ENCODE assay signal across 9 mouse cellular contexts in the genomic region with DNA sequence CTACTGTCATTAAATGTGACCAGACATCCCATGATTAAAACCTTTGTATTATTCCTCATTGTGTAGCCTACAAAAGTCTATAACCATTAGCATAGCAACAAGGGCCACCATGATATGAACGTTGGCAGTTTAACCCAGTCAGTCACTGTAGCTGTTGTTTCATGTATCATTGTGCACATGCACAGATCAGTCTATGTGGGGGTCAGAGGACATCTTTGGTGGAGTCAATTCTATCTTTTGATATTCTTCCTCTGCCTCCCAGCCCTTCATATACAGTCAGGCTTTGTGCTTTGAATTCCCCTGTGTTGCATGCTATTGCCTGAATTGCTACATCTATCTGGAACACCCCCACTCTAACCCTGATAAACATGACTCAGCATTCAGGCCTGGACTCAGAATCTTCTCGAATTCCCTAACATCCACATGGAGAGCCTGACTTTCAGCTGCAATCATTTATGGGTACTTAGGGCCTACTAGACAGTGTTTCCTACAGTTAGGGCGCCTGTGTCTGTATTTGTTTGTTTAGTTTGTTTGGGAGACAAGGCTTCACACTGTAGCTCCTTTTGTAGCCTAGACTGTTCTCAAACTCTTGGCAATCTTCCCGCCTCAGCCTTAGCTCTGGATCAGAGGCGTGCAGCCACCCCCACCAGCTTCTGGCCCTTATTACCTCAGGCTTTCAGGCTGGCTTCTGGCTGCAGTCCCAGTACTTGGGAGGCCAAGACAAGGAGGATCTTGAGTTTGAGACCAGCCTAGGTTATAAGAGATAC. TPM values are rescaled to one million over a fixed set of nuclear protein-coding genes. Genes with fewer than 3 reads are reported as not detected.
A peak's percentile ranks its signal among the peaks of the same experiment; 100 is the strongest.
DNase-seq lines count a peak whose midpoint lies in the region; ATAC-seq and TF ChIP-seq lines count a peak whose summit lies in the region.
"Had no signal": no experiment of that assay in that cellular context is flagged by ENCODE, and none has a peak within 500 bp of the region (broad histone marks: within the 10 kb centered on the region; RNA-seq: fewer than 3 reads in every experiment).

No protein-coding gene starts in this region.

- DNase-seq in adrenal gland, adult (ENCODE audit: inconsistent age in 2 of 2, low spot score in 1 of 2) = peak; percentile 62 to 88
- no peak for DNase-seq in adrenal gland, postnatal 4 days (ENCODE audit: low spot score in 2 of 2)
- peak; percentile 71 to 76 for DNase-seq in lung, adult 18-20 months
- DNase-seq in lung, adult 2 months = no peak
- DNase-seq in left cerebral cortex, postnatal 10 days (ENCODE audit: extremely low spot score in 1 of 2, low spot score in 2 of 2) = peak; percentile 64 to 84
- DNase-seq in stomach, postnatal 0 days (ENCODE audit: low spot score) = no peak
- DNase-seq in B cell, adult 2 months = no peak

- TF ChIP-seq CTCF in lung, adult 2 months (IDR thresholded peaks at IDR 0.05; ENCODE audit: insufficient read depth, low read length) = no peak
- TF ChIP-seq CTCF in stomach, postnatal 0 days (IDR thresholded peaks at IDR 0.05; ENCODE audit: low read depth) = no peak

- no peaks in the 10 kb centered on the region for H3K9me3 ChIP-seq in stomach, postnatal 0 days (ENCODE audit: control insufficient read depth, low read length)

- intact Hi-C loops in left cerebral cortex, postnatal 10 days (cut with DNase I) = no loop called here

- peak overlapping the region; percentile 53 for H3K27ac ChIP-seq in stomach, postnatal 0 days (replicated peaks)

- no peak overlapping the region for H3K4me3 ChIP-seq in lung, adult 2 months (replicated peaks; ENCODE audit: extremely low read depth, low read depth, low read length)
- H3K4me3 ChIP-seq in stomach, postnatal 0 days (ENCODE audit: low read depth, low read length) = no peak overlapping the region

- TF ChIP-seq POLR2A in lung, adult 2 months (IDR thresholded peaks at IDR 0.05; ENCODE audit: borderline replicate concordance, extremely low read depth, low read depth, low read length) = no peak

- H3K4me1 ChIP-seq in lung, adult 2 months (ENCODE audit: control insufficient read depth, insufficient read depth, low read length) = no peaks in the 10 kb centered on the region
- no peaks in the 10 kb centered on the region for H3K4me1 ChIP-seq in stomach, postnatal 0 days (replicated peaks; ENCODE audit: control insufficient read depth, insufficient read depth)

- peak; percentile 82 for ATAC-seq in erythroblast, adult 5-6 weeks (replicated peaks; ENCODE audit: low FRiP score, poor library complexity, severe bottlenecking)
- ATAC-seq in stomach, postnatal 0 days (ENCODE audit: low FRiP score, low TSS enrichment) = peak; percentile 55; the same call in 1 of the 2 replicates

- no peak for TF ChIP-seq EP300 in stomach, postnatal 0 days (optimal IDR thresholded peaks at IDR 0.05)

- H3K4me2 ChIP-seq in stomach, postnatal 0 days (replicated peaks; ENCODE audit: low read depth) = no peak overlapping the region

- 59% methylated on average over 5 of the region's 5 CpGs for WGBS in lung, adult 2 months
- WGBS in stomach, postnatal 0 days = 64% methylated on average over 5 of the region's 5 CpGs

- no peaks in the 10 kb centered on the region for H3K27me3 ChIP-seq in stomach, postnatal 0 days (ENCODE audit: control insufficient read depth, insufficient read depth, low read length)

- no peaks in the 10 kb centered on the region for H3K36me3 ChIP-seq in stomach, postnatal 0 days (ENCODE audit: control insufficient read depth, insufficient read depth, low read length)

- no peak overlapping the region for H3K9ac ChIP-seq in stomach, postnatal 0 days (ENCODE audit: low read length)

RNA-seq across cellular contexts. Expression of gene Bnipl, which starts 4.3 kb away (rescaled TPM):
- total RNA-seq in adrenal gland, postnatal 4 days (2021) = under 1 TPM in 1 of 2 experiments, not detected in 1; 0.90 TPM
- 4.2 and 13.3 TPM in 2 replicates for polyA plus RNA-seq in lung, adult 2 months (2012; rRNA removed)
- total RNA-seq in erythroblast, adult 5-6 weeks (2015; ENCODE audit: low replicate concordance) = not detected in 2 replicates
- 0.68 TPM in 1 of 2 replicates, not detected in the other for total RNA-seq in erythroblast, adult 5-6 weeks (2017; ENCODE audit: low replicate concordance)
- under 1 TPM; 0.58 to 0.63 TPM for total RNA-seq in left cerebral cortex, postnatal 10 days (2021)
- 16.6 and 16.8 TPM in 2 replicates for polyA plus RNA-seq in stomach, postnatal 0 days (2015; fragmentation: Nextera tagmentation; extraction: Ambion mirVana)

RNA-seq across cellular contexts. Expression of gene Gm128, which starts 5.2 kb away (rescaled TPM):
- total RNA-seq in adrenal gland, postnatal 4 days (2021) = under 1 TPM; 0.17 to 0.25 TPM
- 0.98 and 1.1 TPM in 2 replicates for polyA plus RNA-seq in lung, adult 2 months (2012; rRNA removed)
- total RNA-seq in erythroblast, adult 5-6 weeks (2015; ENCODE audit: low replicate concordance) = not detected in 2 replicates
- total RNA-seq in erythroblast, adult 5-6 weeks (2017; ENCODE audit: low replicate concordance) = not detected in 2 replicates
- total RNA-seq in left cerebral cortex, postnatal 10 days (2021) = not detected
- 0.21 and 0.38 TPM in 2 replicates for polyA plus RNA-seq in stomach, postnatal 0 days (2015; fragmentation: Nextera tagmentation; extraction: Ambion mirVana)
- total RNA-seq: layer of hippocampus, postnatal 14 days had no signal

RNA-seq across cellular contexts. Expression of gene Mllt11, which starts 14.7 kb away (rescaled TPM):
- total RNA-seq in adrenal gland, postnatal 4 days (2021) = 10 to 100 TPM; 18.5 to 26.7 TPM
- polyA plus RNA-seq in lung, adult 2 months (2012; rRNA removed) = 6.5 and 12.3 TPM in 2 replicates
- total RNA-seq in erythroblast, adult 5-6 weeks (2015; ENCODE audit: low replicate concordance) = 3.1 TPM in 1 of 2 replicates, not detected in the other
- total RNA-seq in erythroblast, adult 5-6 weeks (2017; ENCODE audit: low replicate concordance) = 0.14 TPM in 1 of 2 replicates, not detected in the other
- 100 to 1,000 TPM; 599 to 606 TPM for total RNA-seq in left cerebral cortex, postnatal 10 days (2021)
- 11.0 and 11.8 TPM in 2 replicates for polyA plus RNA-seq in stomach, postnatal 0 days (2015; fragmentation: Nextera tagmentation; extraction: Ambion mirVana)

RNA-seq across cellular contexts. Expression of gene Cdc42se1, which starts 18.1 kb away (rescaled TPM):
- total RNA-seq in adrenal gland, postnatal 4 days (2021) = 10 to 100 TPM; 82.6 to 93.1 TPM
- polyA plus RNA-seq in lung, adult 2 months (2012; rRNA removed) = 54.0 and 71.7 TPM in 2 replicates
- total RNA-seq in erythroblast, adult 5-6 weeks (2015; ENCODE audit: low replicate concordance) = 35.9 and 53.4 TPM in 2 replicates
- total RNA-seq in erythroblast, adult 5-6 weeks (2017; ENCODE audit: low replicate concordance) = 12.8 and 21.5 TPM in 2 replicates
- 10 to 100 TPM; 66.1 to 71.3 TPM for total RNA-seq in left cerebral cortex, postnatal 10 days (2021)
- polyA plus RNA-seq in stomach, postnatal 0 days (2015; fragmentation: Nextera tagmentation; extraction: Ambion mirVana) = 88.1 and 99.4 TPM in 2 replicates

RNA-seq across cellular contexts. Expression of gene Gabpb2, which starts 28.9 kb away (rescaled TPM):
- total RNA-seq in adrenal gland, postnatal 4 days (2021) = 10 to 100 TPM; 33.0 to 35.0 TPM
- 9.7 and 17.3 TPM in 2 replicates for polyA plus RNA-seq in lung, adult 2 months (2012; rRNA removed)
- total RNA-seq in erythroblast, adult 5-6 weeks (2015; ENCODE audit: low replicate concordance) = 12.5 and 16.1 TPM in 2 replicates
- total RNA-seq in erythroblast, adult 5-6 weeks (2017; ENCODE audit: low replicate concordance) = 38.1 and 40.8 TPM in 2 replicates
- total RNA-seq in left cerebral cortex, postnatal 10 days (2021) = 1 to 10 TPM; 7.6 to 8.5 TPM
- 3.3 and 3.4 TPM in 2 replicates for polyA plus RNA-seq in stomach, postnatal 0 days (2015; fragmentation: Nextera tagmentation; extraction: Ambion mirVana)

Comparison
In these comparisons a context has a peak if more than half of its experiments do, and no peak if none do; other contexts are left out.
1. DNase-seq: peak in adrenal gland, adult (2 of 2), lung, adult 18-20 months (2 of 2) and left cerebral cortex, postnatal 10 days (2 of 2); none in adrenal gland, postnatal 4 days (0 of 2), lung, adult 2 months (single experiment), stomach, postnatal 0 days (single experiment) and B cell, adult 2 months (0 of 2).
2. RNA of gene Mllt11, which starts 14.7 kb away (total RNA-seq): 599 to 606 TPM in left cerebral cortex, postnatal 10 days; 18.5 to 26.7 TPM in adrenal gland, postnatal 4 days and 0.14 to 3.1 TPM in erythroblast, adult 5-6 weeks; every median in the first group is over 10 times any median in the second.